Mouse (Mus musculus) lung, adult 2 months (tissue): ENCODE data around the gene Zfp764.
"Not testable (repeated sequence)": the region's sequence is repeated elsewhere in the genome, so short reads cannot be mapped to it uniquely, and the experiment has no call there.

Experiments
- CTCF ChIP-seq: fragments of 200-500 bp; IDR thresholded peaks from 2 replicates; pipeline ENCODE4 v1.5.1; 2011; ENCODE audit warnings: mild to moderate bottlenecking, low read length, control low read depth; ENCODE audit not compliant: insufficient read depth
- POLR2A ChIP-seq: fragments of 200-500 bp; IDR thresholded peaks from 2 replicates; pipeline ENCODE4 v1.6.1; 2011; ENCODE audit warnings: low read depth, mild to moderate bottlenecking, control low read depth, low read length, borderline replicate concordance; ENCODE audit errors: extremely low read depth

DNA sequence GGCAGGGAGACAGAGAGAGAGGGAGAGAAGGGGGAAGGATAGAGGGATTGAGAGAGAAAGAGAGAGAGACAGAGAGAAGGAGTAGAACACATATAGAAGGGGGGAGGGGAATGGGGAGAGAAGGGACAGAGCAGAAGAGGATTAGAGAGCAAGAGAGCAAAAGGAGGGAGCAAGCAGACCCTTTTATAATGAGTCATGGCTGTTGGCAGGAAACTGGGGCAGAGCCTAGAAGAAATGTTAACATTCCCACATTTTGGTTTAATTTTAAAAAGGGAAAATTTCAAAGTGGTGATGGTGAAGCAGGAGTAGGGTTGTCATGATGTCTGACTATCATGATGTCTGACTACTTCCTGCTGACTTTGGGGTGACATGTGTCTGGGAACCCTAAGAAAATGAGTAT is 18.4 kb downstream of the Zfp764 start:
- TF ChIP-seq CTCF, POLR2A: not testable (repeated sequence)
